Mouse (Mus musculus) bone marrow, adult 2 months (tissue): Measurements from ENCODE around the gene Mertk.

Experiments used
- CTCF ChIP-seq: fragments of 200-500 bp; IDR thresholded peaks from 2 replicates; pipeline ENCODE4 v1.5.1; 2011; ENCODE audit warnings: low read length, control low read depth; ENCODE audit not compliant: control insufficient read depth, insufficient read depth
- POLR2A ChIP-seq: fragments of 200-500 bp; IDR thresholded peaks from 2 replicates; pipeline ENCODE4 v1.6.1; 2011; ENCODE audit warnings: low read depth, mild to moderate bottlenecking, control low read depth, low read length, borderline replicate concordance; ENCODE audit not compliant: control insufficient read depth

- no peak for TF ChIP-seq CTCF
- TF ChIP-seq POLR2A = no peak
These were observed 18.1 kb upstream of the Mertk start for GRCm38 (mm10) chr2:128680661-128681060.
